Mouse (Mus musculus): ENCODE measurements around the gene Fkbp15. TPM values are rescaled to one million over a fixed set of nuclear protein-coding genes. Genes with fewer than 3 reads are reported as not detected.
"Not testable (repeated sequence)": the region's sequence is repeated elsewhere in the genome, so short reads cannot be mapped to it uniquely, and the experiment has no call there.

The Fkbp15 gene
- total RNA-seq, 2 experiments from 2014 or later = 11.7 to 13.2 TPM

DNA sequence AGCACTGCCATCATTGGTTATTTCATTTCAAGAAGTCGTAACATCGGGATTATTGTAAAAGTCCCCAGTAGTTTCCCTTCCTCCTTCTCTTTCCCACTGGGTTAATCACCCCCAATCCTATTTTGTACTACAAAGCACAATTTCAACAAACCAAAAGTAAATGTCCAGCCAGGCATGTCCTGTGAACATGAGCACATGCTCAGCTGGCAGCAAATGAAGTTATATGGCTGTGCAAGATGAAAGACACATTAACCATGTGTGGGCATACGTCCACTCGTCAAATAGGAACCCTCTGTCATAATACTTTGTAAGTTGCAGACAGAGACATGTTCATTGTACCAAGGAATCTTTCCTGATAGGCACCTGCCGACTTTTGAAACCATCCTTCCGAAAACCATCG, 77.4 kb downstream of the Fkbp15 start:
- DNase-seq = no peak

DNA sequence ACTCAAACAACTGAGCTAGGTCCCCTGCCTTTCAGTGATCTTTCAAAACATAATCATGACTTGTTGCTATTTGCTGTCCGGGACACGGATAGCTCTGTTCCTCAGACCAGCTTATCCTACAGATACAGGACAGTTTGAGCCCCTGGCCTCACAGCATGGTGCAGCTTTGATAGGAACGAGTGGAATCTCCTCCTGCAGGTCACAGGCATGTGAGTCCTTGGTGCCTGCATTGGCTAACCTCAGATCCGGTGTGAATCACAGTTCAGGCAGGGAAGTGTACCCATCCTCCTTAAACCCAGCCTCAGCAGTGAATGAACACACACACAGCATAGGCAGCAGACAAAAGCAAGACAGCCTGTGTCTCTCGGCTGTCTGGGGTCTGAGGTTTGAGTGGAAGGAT, 79.0 kb downstream of the Fkbp15 start:
- no peak for DNase-seq

DNA sequence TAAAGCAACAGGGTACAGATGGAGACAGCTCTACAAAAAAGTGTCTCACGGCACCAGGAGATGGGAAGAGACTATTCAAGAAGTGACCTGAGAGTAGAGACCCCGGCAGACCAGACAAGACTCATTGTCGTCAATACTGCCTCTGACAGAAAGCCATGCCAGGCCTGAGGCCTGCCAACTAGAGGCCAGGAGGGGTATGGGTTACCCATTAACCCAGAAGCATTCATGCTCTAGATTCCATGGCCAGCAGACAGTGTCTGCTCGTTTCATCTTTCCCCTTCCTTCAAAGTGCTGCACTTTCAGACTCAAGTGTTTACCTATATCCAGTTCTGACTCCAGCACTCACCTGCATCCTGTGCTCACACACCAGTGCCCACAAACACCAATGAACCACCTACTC, 82.3 kb downstream of the Fkbp15 start:
- DNase-seq = no peak

DNA sequence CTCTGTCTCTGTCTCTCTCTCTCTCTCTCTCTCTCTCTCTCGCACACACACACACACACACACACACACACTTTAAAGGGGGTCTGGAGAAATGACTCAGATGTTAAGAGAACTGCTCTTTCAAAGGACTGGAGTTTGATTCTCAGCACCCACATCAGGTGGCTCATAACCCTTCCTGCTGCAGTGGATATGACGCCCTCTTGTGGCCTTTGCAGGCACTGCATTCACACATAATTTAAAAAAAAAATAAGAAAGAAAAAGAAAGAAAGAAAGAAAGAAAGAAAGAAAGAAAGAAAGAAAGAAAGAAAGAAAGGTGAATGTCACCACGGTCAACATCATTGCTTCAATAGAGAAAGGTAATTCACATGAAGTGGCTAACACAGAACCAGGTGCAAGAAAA, 83.1 kb downstream of the Fkbp15 start:
- DNase-seq = no peak

DNA sequence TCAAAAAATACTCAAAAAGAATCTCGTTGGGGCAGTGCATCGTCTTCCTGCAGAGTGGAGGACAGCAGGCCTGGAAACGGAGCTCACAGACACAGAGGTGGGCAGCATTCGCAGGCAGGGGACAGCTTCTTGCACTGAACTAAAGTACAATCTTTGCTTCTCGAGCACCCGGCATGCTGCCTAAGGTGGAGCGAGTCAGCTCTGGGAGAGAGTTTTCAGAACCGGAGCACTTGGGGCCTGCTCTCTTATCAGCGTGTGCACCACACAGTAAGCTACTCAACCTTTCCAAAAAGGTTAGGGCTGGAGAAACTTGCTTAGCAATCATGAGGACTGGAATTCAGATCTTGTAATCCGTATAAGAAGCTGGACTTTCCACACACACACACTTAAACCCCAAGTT, 83.7 kb downstream of the Fkbp15 start:
- DNase-seq = no peak

DNA sequence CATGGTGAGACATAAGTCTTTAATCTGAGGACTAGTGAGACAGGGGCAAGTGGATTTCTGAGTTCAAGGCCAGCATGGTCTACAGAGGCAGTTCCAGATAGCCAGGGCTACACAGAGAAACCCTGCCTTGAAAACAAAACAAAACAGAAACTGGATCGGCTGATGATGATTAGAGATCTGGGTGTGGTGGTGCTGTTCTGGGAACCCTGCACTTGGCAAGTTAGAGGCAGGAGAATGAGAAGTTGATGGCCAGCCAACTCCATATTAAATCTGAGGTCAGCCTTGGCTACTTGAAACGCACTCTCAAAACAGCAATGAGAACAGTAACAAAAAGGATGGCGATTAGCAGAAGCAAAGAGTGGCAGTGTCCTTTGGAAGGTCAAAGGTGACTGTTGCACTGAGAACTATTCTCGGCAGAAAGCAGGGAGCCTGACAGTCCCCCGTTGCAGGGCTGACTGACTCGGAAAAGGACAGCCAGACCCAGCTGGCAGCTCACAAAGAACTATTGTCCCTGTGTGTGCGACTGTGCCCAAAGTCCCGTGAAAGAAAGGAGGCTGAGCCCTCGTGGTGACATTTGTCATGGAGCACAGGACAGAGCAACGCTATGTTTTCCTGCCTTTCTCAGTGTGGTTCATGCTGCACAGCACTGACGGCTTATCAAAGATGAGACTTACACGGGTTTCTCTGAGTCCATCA, 85.4 kb downstream of the Fkbp15 start:
- DNase-seq = peak; percentile 32

DNA sequence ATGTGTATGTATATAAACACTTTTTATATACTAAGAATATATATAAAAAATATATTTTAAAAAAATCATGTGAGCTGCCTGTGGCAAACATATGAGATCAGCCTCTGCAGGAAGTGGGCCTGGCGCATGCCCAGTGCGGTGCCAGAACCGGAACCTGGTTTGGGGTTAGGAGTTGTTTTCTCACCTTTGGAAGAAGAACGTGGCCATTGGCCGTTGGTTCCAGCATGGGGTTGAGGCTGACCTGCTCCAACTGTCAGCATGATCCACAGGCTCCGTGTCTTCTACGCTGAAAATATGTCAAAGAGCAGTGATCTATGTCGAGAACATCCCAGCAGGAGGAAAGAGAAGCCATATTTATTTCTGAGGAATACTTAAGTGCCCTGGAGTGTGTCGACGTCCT, 86.4 kb downstream of the Fkbp15 start:
- no peak for DNase-seq

DNA sequence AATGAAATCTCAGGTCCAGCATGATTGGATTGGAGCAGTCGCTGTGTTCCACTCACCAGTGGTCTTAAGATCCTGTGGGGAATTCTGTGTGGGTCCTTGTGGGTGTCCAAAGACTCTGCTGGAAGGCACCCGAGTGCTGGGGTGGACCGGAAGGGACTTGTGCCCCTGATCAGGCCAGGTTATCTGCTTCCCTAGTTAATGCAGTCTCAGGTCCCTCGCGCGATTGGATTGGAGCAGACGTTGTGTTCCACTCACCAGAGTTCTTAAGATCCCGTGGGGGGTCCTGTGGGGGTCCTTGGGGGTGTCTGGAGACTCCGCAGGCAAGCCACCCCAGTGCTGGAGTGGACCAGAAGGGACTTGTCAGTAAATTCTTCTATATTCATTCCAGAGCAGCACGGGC, 87.7 kb downstream of the Fkbp15 start:
- no peak for DNase-seq

DNA sequence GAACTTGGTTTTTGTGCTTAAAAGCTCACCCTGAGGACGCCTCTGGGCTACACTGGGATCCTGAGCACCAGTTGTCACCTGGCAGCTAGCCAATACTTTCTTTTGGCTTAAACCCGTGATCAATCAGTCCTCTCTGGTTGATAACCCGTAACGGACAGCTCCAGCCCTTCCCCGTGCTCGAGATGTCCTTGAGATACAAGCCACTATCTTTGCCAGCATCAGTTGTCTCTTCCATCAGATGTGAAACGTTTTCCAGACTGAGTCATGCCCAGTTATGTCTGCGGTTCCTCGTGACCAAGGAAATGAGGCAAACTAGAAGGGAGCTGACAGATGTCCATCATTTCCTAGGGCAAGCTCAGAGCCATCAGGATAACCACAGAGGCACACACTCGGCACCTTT, 93.2 kb downstream of the Fkbp15 start:
- DNase-seq = no peak

DNA sequence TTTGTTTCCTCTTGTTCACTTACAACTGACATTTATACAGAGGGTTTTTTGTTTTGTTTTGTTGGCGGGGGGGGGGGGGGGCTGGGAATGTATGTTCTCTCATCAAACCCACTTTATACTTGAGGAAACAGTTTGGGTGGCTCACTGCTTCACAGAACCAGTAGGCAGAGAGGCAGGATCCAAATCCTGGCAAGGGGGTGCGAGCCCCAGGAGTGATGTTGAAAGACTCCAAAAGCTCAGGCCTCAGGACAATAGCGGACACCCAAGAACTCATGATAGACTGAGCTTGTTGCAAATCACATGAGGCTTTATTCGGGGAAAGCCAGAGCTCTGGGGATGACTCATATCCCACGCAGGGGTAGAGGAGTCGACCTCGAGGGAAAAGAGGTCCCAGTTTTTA, 94.3 kb downstream of the Fkbp15 start:
- not testable (repeated sequence) for DNase-seq

DNA sequence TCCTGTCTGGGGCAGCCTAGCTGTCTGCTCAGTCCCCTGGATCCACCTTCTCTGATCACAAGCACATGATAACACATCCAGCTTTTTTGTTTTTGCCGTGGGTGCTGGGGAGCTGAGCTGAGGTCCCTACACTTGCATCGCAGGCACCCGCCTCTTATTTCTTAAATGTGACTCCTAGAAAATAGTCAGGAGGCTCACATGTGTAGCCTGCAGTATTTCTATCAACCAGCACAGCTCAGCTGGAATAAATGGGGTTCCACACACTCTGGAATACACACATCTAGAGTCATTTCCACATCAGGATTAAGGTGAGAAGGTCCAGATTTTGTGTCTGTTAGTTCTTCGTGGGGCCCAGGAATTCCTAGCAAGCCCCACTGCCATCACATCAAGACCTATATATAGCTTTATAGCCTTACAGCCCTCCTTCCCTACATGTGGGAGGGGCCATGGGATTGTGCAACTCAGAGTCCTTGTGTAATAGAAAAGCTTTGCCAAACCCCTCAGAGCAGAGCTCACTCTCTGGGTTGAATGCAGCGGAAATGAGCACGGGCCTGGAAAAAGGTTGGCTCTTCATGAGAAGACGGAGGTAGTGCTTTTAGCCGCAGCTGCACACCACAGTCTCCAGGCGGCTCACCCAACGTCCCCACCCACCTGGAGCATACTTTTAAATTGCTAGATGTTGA, 95.1 kb downstream of the Fkbp15 start:
- DNase-seq = no peak

DNA sequence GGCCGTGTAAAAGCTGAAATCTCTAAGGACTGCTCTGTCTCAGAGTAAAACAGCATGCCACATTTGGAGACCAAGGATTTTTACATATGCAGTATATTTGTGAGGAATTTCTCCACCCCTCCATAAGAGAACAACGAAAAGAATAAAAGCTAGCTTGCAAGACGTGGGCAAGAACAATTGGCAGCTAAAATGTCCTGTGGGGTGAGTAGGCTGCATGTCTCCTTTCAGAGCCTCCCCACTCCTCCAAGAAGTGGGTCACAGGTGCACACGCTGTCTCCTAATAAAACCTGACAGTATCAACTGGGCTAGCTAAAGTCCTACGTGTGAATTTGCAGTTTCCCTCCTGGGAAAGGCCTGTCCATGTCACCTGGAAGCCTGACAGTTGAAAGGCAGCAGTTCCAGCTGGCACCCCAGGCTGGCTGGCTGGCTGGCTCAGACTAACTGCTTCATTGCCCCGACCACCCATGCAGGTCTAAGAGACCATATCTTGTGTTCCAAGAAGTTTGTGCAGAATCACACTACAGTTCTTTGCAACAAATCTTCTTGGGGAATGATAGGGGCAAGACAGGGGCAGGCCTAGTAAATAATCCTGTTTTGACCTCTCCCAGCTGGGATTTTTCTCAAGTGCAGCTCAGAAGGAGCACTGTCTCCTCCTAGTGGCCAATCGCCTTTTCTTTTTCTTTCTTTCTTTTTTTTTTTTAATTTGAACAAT, 97.1 kb downstream of the Fkbp15 start:
- DNase-seq = no peak

DNA sequence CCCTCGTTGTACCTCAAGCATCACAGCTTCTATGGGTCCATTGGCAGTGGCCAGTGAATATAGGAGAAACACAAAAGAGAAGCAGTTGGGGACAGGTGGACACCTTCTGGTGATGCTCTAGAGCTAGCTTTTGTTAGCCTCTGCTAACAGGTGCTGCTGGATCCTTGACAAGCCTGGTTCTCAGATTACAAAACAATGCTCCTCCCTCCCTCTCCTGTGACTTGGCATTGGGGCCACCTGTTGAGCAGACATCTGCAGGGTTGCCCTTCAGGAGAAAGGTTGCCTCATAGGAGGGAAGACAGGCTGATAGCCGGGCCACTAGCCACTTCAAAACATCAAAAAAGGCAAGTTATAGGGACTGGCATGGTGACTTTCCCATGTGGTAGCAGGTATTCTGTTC, 98.1 kb downstream of the Fkbp15 start, which contains the start of gene Slc31a2:
Gene Slc31a2, plus strand, starts transcription at position 287 of the 400 bp plus-strand sequence.
- no peak for DNase-seq

DNA sequence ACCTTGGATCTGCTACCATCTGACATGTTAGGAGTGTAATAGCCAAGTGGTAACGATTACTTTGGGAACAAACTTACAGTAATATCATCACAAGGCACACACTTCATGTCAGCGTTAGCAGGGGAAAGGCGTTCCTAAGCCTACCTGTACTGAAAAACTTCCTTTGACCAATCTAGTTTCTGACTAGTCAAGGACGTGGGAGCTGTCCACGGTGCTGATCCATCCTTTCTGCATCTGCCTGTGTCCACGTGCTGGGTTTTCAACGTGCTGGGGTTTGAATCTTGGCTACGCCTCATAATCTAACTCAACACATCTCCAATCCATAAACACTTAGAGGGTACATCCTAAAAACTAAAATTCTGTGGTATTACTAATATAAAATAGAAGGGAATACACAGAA, 103.4 kb downstream of the Fkbp15 start:
- no peak for DNase-seq

DNA sequence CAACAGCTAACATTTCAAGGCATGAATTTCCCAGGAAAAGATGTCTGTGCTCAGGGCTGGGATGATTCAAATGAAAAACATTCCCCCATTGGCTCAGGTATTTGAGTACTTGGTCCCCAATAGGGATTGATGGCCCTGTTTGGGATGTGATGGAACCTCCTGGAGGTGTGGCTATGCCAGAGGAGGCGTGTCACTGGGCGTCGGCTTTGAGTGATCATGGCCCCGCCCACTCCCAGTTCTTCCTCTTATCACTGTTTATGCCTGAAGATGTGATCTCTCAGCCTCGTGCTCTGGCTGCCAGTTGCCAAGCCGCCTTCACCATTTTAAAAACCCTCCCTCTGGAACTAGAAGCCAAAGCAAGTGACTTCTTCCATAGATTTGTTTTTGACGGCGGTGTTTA, 105.8 kb downstream of the Fkbp15 start:
- no peak for DNase-seq

DNA sequence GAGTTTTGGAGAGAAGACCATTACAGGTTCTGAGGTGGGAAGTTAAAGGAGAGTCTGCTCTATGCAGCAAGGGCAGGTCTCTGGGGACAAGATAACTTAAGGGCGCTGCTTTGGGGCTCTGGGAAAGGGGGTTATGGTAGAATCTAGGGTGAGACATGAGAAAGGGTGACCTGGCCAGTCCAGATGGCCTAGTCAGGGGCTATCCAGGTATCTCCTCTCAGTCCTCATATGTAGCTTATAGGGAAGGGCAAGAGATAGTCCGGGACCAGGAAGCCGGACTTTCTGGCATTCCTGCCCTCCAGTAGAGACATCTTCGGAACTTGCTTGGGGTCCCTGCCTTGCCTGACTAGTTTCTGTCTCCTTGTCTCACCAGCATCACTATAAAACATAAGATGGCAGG, 108.6 kb downstream of the Fkbp15 start:
- DNase-seq = no peak

DNA sequence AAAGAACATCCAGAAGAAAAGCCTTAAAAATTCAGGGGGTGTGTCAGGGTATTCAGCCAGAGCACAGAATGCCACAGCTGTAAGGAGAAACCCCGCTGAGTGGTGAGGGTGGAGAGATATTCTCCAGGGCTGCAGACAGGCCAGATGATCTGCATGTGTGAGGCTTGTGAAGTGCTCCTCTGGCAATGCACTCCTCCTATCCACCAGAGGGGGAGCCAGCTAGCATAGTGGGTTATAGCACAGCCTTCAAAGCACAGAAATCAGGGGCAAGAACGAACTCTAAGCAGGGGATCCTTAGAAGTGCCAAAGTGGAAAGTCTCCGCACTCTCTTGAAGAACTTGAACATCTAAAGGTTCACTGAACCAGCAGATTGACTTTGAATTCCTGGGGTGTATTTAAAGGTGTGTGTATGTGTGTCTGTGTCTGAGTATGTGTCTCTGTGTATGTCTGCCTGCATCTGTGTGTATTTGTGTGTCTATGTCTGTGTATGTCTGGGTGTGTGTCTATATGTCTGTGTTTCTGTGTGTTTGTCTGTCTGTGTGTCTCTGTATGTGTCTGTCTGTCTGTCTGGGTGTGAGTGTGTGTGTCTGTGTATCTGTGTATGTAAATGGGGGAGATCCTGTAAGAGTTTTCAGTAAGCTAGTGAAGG, 109.3 kb downstream of the Fkbp15 start:
- DNase-seq = no peak

Other genes starting within 250 kb of the Fkbp15 start
- gene Mup21, start 209.7 kb downstream of the Fkbp15 start, total RNA-seq (2021) = not detected
- gene Zfp37, start 129.5 kb downstream of the Fkbp15 start, total RNA-seq (2021) = 1 to 10 TPM in 1 of 2 experiments, under 1 TPM in 1; 0.86 to 1.2 TPM
- 1 to 10 TPM; 3.9 to 4.6 TPM for gene Slc31a2, start 98.0 kb downstream of the Fkbp15 start, total RNA-seq (2021)
- 10 to 100 TPM; 10.8 to 12.3 TPM for gene Slc31a1, start 179 bp upstream of the Fkbp15 start, total RNA-seq (2021)
- 10 to 100 TPM; 40.4 to 43.7 TPM for gene Cdc26, start 48.1 kb upstream of the Fkbp15 start, total RNA-seq (2021)
- 10 to 100 TPM; 13.3 to 15.1 TPM for gene Prpf4, start 48.2 kb upstream of the Fkbp15 start, total RNA-seq (2021)
- gene Rnf183, start 74.7 kb upstream of the Fkbp15 start, total RNA-seq (2021) = not detected
- not detected for gene Wdr31, start 110.3 kb upstream of the Fkbp15 start, total RNA-seq (2021)
- gene Bspry, start 119.5 kb upstream of the Fkbp15 start, total RNA-seq (2021) = under 1 TPM; 0.15 to 0.16 TPM
- 1 to 10 TPM; 1.7 to 2.2 TPM for gene Hdhd3, start 142.9 kb upstream of the Fkbp15 start, total RNA-seq (2021)
- gene Alad, start 159.4 kb upstream of the Fkbp15 start, total RNA-seq (2021) = 10 to 100 TPM; 20.9 to 21.3 TPM
- gene Pole3, start 164.5 kb upstream of the Fkbp15 start, total RNA-seq (2021) = 10 to 100 TPM; 15.5 to 15.9 TPM
- gene 4933430I17Rik, start 164.8 kb upstream of the Fkbp15 start, total RNA-seq (2021) = under 1 TPM in 1 of 2 experiments, not detected in 1; 0.20 TPM
- 10 to 100 TPM; 10.5 to 11.2 TPM for gene Rgs3, start 199.3 kb upstream of the Fkbp15 start, total RNA-seq (2021)